Mouse (Mus musculus): ENCODE results near the gene Stambp. TPM values are rescaled to one million over a fixed set of nuclear protein-coding genes. Genes with fewer than 3 reads are reported as not detected.
A peak's percentile ranks its signal among the peaks of the same experiment; 100 is the strongest.
"Not testable (repeated sequence)": the region's sequence is repeated elsewhere in the genome, so short reads cannot be mapped to it uniquely, and the experiment has no call there.

Gene Stambp
- 10 to 100 TPM; 15.2 to 15.4 TPM for total RNA-seq (2021)
- long read RNA-seq, experiment 1, transcript Stambp-201 (10 exons, 2,364 nt): major isoform, 19 of 22 reads
- long read RNA-seq, experiment 1, partial matches to known transcripts: 1 of 22 reads
- long read RNA-seq, experiment 1, other reads (novel, unspliced or antisense): 1 of 22 reads
- long read RNA-seq, experiment 2, transcript Stambp-201 (10 exons, 2,364 nt): major isoform, 10 of 14 reads
- long read RNA-seq, experiment 2, partial matches to known transcripts: 0 of 14 reads
- long read RNA-seq, experiment 2, other reads (novel, unspliced or antisense): 4 of 14 reads

DNA sequence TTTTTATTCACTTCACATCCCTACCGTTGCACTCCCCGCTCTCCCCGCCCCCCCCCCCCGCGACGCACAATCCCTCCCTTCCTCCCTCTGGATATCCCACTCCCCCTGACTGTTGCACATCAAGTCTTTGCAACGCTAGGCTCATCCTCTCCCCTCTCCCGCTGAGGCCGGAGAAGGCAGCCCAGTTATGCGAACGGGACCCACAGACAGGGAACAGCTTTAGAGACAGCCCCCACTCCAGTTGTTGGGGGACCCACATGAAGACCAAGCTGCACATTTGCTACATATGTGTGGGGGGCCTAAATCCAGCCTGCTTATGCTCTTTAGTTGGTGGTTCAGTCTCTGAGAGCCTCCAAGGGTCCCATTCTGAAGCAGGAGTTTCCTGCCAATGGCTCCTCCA, at the start of gene Stambp:
Gene Stambp, minus strand, starts transcription at position 59 of the 400 bp plus-strand sequence.
- DNase-seq (ENCODE audit: low spot score in 2 of 2): no peak

DNA sequence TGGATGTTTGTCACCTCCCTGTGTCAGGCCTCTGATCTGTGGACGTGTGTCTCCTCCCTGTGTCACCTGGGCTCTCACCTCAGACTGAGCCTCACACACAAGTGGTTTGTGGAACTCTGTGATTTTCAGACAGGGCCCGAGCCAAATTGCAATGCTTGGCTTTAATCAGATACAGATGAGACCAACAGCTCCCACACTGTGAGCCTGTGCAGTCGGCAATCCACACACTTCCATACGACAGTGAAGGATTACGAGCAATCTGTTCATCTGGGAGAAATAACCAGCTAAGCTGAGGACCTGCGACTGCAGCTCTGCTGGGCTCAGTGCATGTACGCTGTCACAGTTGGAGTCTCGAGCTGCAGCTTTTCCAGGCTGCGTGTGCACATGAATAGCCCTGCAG, 47.4 kb upstream of the Stambp start:
- no peak for DNase-seq (ENCODE audit: low spot score in 2 of 2)

- no peak for DNase-seq (ENCODE audit: low spot score in 2 of 2)
Measured at GRCm38 (mm10) chr6:83617581-83618335, 45.2 kb upstream of the Stambp start.

DNA sequence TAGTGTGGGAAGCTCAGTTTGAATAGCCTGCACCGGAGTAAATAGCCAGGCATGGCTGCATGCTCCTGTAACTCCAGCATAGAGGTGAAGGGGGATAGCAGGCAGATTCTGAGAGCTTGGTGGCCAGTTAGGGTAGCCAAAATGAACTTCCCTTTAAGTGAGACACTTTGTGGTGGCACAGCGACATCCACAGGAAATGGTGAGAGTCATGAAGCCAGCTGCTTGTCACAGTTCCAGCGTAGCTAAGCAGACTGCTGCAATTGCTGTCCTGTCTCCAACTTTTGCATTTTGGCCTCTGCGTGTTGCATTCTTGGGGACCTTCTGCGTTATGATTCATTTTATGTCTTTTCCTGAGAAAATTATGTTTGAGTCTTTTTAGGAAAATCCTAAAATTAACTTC, 44.0 kb upstream of the Stambp start:
- DNase-seq (ENCODE audit: low spot score in 2 of 2): peak; percentile 50 to 84

DNA sequence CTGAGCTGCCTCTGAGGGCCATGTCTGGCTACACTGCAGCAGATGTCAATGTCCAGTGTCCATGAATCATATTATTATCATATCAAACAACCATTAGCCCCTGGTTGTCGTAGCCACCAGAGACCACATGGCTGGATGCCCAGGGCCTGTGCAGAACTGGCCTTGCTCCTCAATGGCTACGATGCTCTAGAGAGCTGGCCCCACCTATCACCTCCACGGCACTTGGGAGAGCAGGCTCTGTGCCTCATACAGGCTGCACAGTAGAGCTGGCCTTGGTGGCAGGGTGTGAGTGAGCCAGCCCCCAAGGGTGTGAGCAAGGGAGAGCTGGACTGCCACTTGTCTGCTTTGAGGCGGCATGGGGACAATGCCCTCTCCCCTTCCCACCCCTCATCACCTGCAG, 41.9 kb upstream of the Stambp start:
- no peak for DNase-seq (ENCODE audit: low spot score in 2 of 2)

DNA sequence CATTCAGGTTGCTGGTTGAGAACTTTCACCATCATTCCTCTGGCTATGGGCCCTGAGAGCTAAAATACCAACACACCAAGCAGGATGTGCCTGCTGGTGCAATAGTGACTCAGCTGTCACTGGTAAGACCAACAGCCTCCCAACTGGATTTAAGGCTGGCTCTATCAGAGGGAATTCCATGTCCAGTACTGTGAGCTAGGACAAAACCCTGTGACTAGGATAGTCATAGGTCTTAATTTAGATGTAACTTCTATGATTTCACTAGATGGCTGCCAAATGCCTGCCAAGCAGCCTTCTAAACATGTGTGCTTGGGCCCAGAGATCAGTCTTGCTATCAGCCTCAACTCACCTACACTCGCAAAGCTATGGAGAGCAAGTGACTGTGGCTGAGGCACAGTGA, 40.4 kb upstream of the Stambp start:
- DNase-seq (ENCODE audit: low spot score in 2 of 2): no peak

- no peak for DNase-seq (ENCODE audit: low spot score in 2 of 2)
Measured at GRCm38 (mm10) chr6:83599636-83600174, 27.2 kb upstream of the Stambp start.

DNA sequence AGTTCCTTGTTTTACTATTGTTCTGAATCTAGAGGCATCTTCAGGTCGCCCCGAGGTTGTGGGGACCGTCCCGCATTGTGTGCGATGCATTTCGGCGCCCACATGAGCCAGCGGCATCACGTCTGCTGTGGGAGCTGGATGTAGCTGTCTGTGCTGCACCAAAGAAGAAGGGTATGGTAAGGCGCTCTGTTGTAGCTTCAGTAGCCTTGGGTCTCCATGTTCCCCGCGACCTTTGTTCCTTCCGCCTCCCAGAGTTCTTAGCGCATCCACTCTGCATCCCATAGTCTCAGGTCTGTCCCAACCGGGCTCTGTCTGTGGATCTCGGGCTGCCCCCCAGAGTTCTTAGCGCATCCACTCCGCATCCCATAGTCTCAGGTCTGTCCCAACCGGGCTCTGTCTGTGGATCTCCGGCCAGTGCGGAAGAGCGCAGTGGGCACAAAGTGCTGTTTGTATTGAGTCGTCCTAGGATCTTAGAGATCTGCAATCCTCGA, 26.6 kb upstream of the Stambp start:
- no peak for DNase-seq (ENCODE audit: low spot score in 2 of 2)

- peak in 1 of 2 experiments; percentile 33 for DNase-seq (ENCODE audit: low spot score in 2 of 2)
Measured at GRCm38 (mm10) chr6:83598646-83599045, 26.1 kb upstream of the Stambp start.

DNA sequence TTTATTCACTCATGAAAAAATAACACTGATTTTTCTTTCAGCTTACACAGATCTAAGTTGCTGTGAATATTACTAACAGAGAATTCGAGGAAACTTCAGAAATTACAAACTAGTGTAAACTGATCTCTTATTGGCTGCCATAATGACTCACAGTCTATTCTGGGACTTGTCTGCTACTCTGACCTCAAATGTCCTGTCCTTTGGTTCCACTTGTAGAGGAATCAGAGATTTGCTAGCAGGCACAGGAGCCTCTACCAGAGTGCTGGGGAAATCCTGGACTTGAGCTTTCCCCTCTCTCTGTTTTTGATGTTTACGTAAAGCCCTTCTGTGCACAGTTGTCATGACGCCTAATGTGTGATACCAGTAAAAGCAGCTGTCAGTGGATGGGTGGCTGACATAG, 25.5 kb upstream of the Stambp start:
- DNase-seq (ENCODE audit: low spot score in 2 of 2): no peak

- no peak for DNase-seq (ENCODE audit: low spot score in 2 of 2)
Measured at GRCm38 (mm10) chr6:83595035-83595434, 22.5 kb upstream of the Stambp start.

DNA sequence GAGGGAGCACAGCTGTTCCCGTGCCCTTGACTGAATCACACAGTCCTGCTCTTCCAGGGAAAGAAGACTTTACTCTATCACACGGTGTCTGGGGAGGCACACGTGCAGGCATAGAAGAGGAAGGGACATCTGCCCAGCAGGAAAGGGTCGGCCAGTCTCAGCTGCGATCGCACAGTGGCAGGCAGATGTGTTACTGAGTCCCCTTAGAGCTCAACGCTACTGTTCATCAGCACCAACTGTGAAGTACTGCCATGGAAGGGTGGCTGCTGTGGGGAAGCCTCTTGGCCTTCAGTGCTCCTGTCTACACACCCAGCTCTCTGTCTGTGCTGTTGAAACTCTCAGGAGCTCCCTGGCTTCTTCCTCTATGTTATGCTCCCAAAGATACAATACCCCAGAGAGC, 21.4 kb upstream of the Stambp start:
- no peak for DNase-seq (ENCODE audit: low spot score in 2 of 2)

- no peak for DNase-seq (ENCODE audit: low spot score in 2 of 2)
Measured at GRCm38 (mm10) chr6:83592051-83592450, 19.5 kb upstream of the Stambp start.

DNA sequence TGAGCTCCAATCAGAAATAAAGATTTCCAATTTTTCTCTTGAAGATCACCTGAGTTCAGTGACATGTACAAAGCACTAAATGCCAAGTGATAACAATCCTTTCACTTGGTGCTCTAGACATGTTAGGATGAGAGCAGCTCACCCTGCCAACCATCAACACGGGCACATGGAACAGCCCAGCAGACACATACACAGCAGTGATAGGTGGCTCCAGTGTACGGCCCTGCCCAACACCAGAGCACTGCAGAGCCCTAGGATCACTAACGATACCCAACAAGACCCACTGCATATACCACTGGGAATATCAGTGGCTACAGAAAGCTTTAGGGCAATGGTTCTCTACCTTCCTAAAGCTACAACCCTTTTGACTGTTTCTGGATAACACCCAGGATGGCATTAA, 17.8 kb upstream of the Stambp start:
- no peak for DNase-seq (ENCODE audit: low spot score in 2 of 2)

- not testable (repeated sequence) for DNase-seq (ENCODE audit: low spot score in 2 of 2)
Measured at GRCm38 (mm10) chr6:83587191-83587590, 14.7 kb upstream of the Stambp start.

DNA sequence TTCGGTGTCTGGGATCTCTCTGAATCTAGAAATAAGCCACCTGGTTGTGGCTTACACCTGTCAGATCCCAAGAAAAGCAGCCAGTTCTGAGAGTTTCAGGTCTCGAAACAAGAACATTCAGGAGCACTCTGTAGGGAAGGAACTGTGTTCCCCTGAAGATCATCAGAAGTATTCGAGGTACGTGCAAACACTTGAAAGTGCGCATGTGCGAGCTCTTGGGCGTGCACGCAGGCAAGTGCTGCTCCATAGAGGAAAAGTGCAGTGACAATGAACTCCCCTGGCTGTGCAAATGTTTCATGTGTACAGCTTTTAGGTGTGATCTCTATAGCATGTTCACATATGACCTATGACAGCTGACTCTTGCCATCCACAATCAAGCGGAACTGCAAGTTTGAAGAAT, 12.8 kb upstream of the Stambp start:
- DNase-seq (ENCODE audit: low spot score in 2 of 2): not testable (repeated sequence)

DNA sequence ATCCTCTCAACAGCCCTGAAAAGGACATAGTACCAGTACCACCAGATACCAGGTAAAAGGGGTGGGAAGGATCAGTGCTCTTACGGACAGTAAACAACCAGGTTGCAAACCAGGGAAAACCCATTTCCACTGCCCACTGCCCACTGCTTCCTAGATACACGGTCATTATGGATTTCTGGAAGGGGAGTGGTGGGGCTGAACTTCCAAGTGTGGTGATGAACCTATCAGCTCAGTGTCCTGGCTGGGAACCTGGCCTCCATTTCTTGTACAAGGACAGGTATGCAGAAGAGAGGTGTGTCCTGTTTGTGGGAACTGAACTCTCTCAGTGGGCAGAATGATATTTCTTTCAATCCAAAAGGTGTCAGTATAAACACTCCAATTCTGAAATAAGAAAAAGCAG, 11.1 kb upstream of the Stambp start:
- no peak for DNase-seq (ENCODE audit: low spot score in 2 of 2)

GRCm38 (mm10) chr6:83582938-83583270, 10.4 kb upstream of the Stambp start:
- DNase-seq (ENCODE audit: low spot score in 2 of 2): peak in 1 of 2 experiments; percentile 29

GRCm38 (mm10) chr6:83582135-83582937, 9.8 kb upstream of the Stambp start:
- no peak for DNase-seq (ENCODE audit: low spot score in 2 of 2)

- no peak for DNase-seq (ENCODE audit: low spot score in 2 of 2)
Measured at GRCm38 (mm10) chr6:83577534-83577933, 5.0 kb upstream of the Stambp start.

DNA sequence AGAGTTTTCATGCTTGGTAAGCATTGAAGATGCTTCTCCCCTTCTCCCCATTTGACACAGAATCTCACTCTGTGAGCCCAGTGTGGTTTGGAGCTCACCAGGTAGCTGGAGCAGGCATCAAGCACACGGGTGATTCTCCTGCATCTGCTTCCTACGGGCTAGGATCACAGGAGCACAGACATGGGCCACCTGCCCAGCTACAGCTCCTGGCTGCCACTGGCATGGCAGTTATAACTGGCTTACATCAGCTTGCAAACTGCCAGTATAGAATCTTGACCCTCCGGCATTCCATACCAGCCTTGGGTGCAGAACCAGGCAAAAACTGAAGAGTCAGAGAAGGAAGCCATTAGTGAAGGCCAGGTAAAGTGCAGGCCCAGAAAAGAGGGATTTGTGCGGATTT, 3.1 kb upstream of the Stambp start:
- no peak for DNase-seq (ENCODE audit: low spot score in 2 of 2)
